Mouse (Mus musculus) myocyte (in vitro differentiated cells): ENCODE results near the gene Cldn10. TPM values are rescaled to one million over a fixed set of nuclear protein-coding genes. Genes with fewer than 3 reads are reported as not detected.
A peak's percentile ranks its signal among the peaks of the same experiment; 100 is the strongest.
"Not testable (repeated sequence)": the region's sequence is repeated elsewhere in the genome, so short reads cannot be mapped to it uniquely, and the experiment has no call there.

ENCODE experiments used
- H3K27me3 ChIP-seq: one replicate; pipeline ENCODE4 v1.6.1; 2011; ENCODE audit not compliant: control insufficient read depth, insufficient read depth, insufficient read length
- H3K36me3 ChIP-seq: one replicate; pipeline ENCODE4 v1.6.1; 2011; ENCODE audit not compliant: control insufficient read depth, insufficient read depth
- H3K4me2 ChIP-seq: one replicate; pipeline ENCODE4 v1.6.1; 2011; ENCODE audit warnings: low read depth, control low read depth
- H3K4me3 ChIP-seq: one replicate; pipeline ENCODE4 v1.5.1; 2011; ENCODE audit warnings: mild to moderate bottlenecking, control low read depth, moderate library complexity
- H3K79me2 ChIP-seq: one replicate; pipeline ENCODE4 v1.6.1; 2011; ENCODE audit not compliant: control insufficient read depth, insufficient read depth
- H3ac ChIP-seq: one replicate; pipeline ENCODE4 v1.6.1; 2011; ENCODE audit not compliant: control insufficient read depth, insufficient read length
- CEBPB ChIP-seq: IDR thresholded peaks from 2 replicates; pipeline ENCODE4 v1.6.1; 2011; ENCODE audit warnings: mild to moderate bottlenecking, moderate library complexity; ENCODE audit not compliant: poor library complexity, insufficient read depth, severe bottlenecking
- E2F4 ChIP-seq: IDR thresholded peaks from one replicate; pipeline ENCODE4 v1.6.1; 2011; ENCODE audit warnings: mild to moderate bottlenecking, control low read depth, moderate library complexity; ENCODE audit not compliant: insufficient read depth
- MAX ChIP-seq: IDR thresholded peaks from one replicate; pipeline ENCODE4 v1.6.1; 2011; ENCODE audit warnings: low read depth, mild to moderate bottlenecking, control low read depth
- MYOD1 ChIP-seq, 3 experiments: IDR thresholded peaks; one replicate each; pipeline ENCODE4 v1.6.1; 2011; ENCODE audit warnings: control low read depth in 2 of 3, low read depth in 2 of 3, mild to moderate bottlenecking in 2 of 3, moderate library complexity in 1 of 3; ENCODE audit not compliant: insufficient read length in 2 of 3, control insufficient read depth in 1 of 3
- MYOG ChIP-seq, 3 experiments: IDR thresholded peaks; one replicate each; pipeline ENCODE4 v1.6.1; 2011; ENCODE audit warnings: control low read depth in 2 of 3, low read depth in 2 of 3, mild to moderate bottlenecking in 2 of 3; ENCODE audit not compliant: insufficient read length in 2 of 3, control insufficient read depth in 1 of 3, insufficient read depth in 1 of 3
- POLR2A ChIP-seq: IDR thresholded peaks from one replicate; pipeline ENCODE4 v1.6.1; 2011; ENCODE audit warnings: low read depth, mild to moderate bottlenecking, control low read depth, moderate library complexity; ENCODE audit not compliant: insufficient read length
- POLR2AphosphoS2 ChIP-seq: IDR thresholded peaks from one replicate; pipeline ENCODE4 v1.6.1; 2011; ENCODE audit warnings: low read depth, control low read depth; ENCODE audit not compliant: insufficient read length
- REST ChIP-seq: IDR thresholded peaks from one replicate; pipeline ENCODE4 v1.6.1; 2011; ENCODE audit warnings: mild to moderate bottlenecking, control low read depth, moderate library complexity; ENCODE audit not compliant: insufficient read depth, insufficient read length
- SRF ChIP-seq: IDR thresholded peaks from one replicate; pipeline ENCODE4 v1.6.1; 2011; ENCODE audit warnings: low read depth; ENCODE audit not compliant: control insufficient read depth, insufficient read length
- TCF12 ChIP-seq: IDR thresholded peaks from one replicate; pipeline ENCODE4 v1.6.1; 2011; ENCODE audit warnings: mild to moderate bottlenecking, control low read depth; ENCODE audit not compliant: poor library complexity, insufficient read depth, severe bottlenecking
- TCF3 ChIP-seq: IDR thresholded peaks from one replicate; pipeline ENCODE4 v1.6.1; 2011; ENCODE audit warnings: low read depth, control low read depth; ENCODE audit not compliant: insufficient read length
- USF1 ChIP-seq: IDR thresholded peaks from one replicate; pipeline ENCODE4 v1.6.1; 2011; ENCODE audit warnings: low read depth, mild to moderate bottlenecking, control low read depth, moderate library complexity
- polyA plus RNA-seq: library from polyadenylated mRNA; unstranded; fragments of >200 nt; fragmentation: generic; extraction: Trizol; gene quantifications from one replicate; pipeline ENCODE4 v1.2.1, GENCODE M21; 2012; ENCODE audit warnings: missing spikeins

Gene Cldn10
- polyA plus RNA-seq, 1 experiment = not detected

DNA sequence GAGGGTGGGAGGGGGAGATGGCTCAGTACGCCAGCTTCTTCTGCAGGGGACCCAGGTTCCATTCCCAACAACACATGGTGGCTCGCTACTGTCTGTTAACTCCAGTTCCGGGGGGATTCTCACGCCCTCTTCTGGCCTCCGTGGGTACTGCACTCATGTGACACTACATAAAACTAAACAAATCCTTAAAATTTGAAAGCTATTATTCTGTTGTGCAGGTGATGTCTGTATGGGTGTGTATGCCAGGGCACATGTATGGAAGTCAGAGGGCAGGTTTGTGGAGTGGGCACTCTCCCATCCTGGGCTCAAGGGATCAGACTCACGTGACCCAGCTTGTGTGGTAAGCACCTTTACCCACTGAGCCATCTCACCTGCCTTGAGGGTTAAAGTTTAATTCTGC is 16.6 kb downstream of the Cldn10 start:
- no peaks in the 10 kb centered on the region for H3K79me2 ChIP-seq
- no peak for TF ChIP-seq E2F4
- H3K4me2 ChIP-seq = no peak overlapping the region
- no peak overlapping the region for H3K4me3 ChIP-seq
- H3K27me3 ChIP-seq = no peaks in the 10 kb centered on the region
- no peaks in the 10 kb centered on the region for H3K36me3 ChIP-seq
- no peak overlapping the region for H3ac ChIP-seq

DNA sequence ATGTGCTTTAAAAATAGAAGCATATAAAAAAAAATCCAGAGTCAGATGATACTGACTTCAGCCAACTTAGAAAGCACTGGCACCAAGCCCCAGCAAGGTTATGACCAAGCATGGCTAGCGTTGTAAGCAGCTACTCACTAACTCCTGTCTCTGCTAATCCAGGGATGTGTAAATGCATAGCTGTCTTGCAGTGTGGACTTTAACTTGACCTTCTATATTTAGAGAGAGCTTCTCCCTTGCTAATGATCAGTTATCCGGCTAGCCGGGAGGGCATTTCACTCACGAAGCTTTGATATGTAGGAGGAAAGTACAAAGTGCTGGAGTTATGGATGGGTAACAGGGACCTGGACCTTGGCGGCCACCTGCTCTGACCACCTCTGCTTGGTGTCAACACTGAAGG is 19.9 kb downstream of the Cldn10 start:
- H3K79me2 ChIP-seq = no peaks in the 10 kb centered on the region
- H3K4me3 ChIP-seq = no peak overlapping the region
- no peak for TF ChIP-seq MYOD1 (IDR thresholded peaks at IDR 0.05; ENCODE audit: control insufficient read depth in 1 of 3, insufficient read length in 2 of 3, low read depth in 2 of 3)
- TF ChIP-seq MYOG (IDR thresholded peaks at IDR 0.05; ENCODE audit: control insufficient read depth in 1 of 3, insufficient read depth in 1 of 3, insufficient read length in 2 of 3, low read depth in 2 of 3) = no peak
- no peak for TF ChIP-seq POLR2AphosphoS2
- H3ac ChIP-seq = no peak overlapping the region
- H3K36me3 ChIP-seq = no peaks in the 10 kb centered on the region
- no peak overlapping the region for H3K4me2 ChIP-seq
- H3K27me3 ChIP-seq = no peaks in the 10 kb centered on the region

DNA sequence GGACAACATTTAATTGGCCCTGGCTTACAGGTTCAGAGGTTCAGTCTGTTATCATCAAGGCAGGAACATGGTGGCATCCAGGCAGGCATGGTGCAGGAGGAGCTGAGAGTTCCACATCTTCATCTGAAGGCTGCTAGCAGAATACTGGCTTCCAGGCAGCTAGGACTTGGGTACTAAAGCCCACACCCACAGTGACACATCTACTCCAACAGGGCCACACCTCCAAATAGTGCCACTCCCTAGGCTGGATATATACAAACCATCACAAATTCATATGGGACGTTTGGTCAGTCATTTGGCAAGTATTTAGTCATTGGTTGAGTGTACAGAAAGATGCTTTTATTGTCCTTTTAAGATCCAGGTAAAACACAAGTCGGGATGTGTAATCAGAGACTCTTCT is 20.5 kb downstream of the Cldn10 start:
- not testable (repeated sequence) for H3K36me3 ChIP-seq, H3K27me3 ChIP-seq, H3K4me2 ChIP-seq, H3K79me2 ChIP-seq, H3ac ChIP-seq, H3K4me3 ChIP-seq

DNA sequence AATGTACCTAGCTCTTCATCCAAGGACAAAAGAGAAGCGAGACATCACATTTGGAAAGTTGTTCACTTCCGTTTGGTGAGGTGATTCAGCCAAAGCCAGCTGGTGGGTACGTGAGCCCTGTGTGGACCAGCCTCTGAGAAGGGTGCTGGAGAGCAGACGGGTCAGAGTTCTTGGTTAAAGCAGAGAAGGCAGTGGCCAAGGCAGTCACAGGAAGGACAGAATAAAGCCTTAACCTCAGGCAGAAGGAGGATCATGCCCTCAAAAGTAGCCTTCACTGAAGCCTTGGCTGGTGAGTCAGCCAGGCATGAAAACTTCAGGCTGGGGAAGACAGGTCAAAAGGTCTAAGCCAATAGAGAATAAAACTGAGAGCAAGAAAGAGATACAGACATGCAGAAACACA is 22.0 kb downstream of the Cldn10 start:
- H3K4me2 ChIP-seq = no peak overlapping the region
- TF ChIP-seq MAX (no peak), POLR2AphosphoS2 (no peak), CEBPB (no peak), REST (no peak), MYOD1 (IDR thresholded peaks at IDR 0.05; ENCODE audit: control insufficient read depth in 1 of 3, insufficient read length in 2 of 3, low read depth in 2 of 3) (no peak), USF1 (no peak), E2F4 (no peak), POLR2A (no peak), SRF (no peak), MYOG (IDR thresholded peaks at IDR 0.05; ENCODE audit: control insufficient read depth in 1 of 3, insufficient read depth in 1 of 3, insufficient read length in 2 of 3, low read depth in 2 of 3) (no peak), TCF3 (no peak)

DNA sequence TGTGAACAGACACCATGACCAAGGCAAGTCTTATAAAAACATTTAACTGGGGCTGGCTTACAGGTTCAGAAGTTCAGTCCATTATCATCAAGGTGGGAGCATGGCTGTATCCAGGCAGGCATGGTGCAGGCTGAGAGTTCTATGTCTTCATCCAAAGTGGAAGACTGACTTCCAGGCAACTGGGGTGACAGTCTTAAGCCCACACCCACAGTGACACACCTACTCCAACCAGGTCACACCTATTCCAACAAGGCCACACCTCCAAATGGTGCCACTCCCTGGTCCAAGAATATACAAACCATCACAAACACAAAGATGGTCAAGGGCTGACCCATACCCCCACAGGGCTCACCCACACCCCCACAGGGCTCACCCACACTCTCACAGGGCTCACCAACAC is 23.5 kb downstream of the Cldn10 start:
- H3K4me3 ChIP-seq, H3ac ChIP-seq, H3K79me2 ChIP-seq, H3K27me3 ChIP-seq, H3K4me2 ChIP-seq, H3K36me3 ChIP-seq: not testable (repeated sequence)

More for the DNA sequence above, 22.0 kb downstream of the Cldn10 start:
- Histone ChIP-seq H3K27me3 (no peaks in the 10 kb centered on the region), H3K4me3 (no peak overlapping the region), H3K36me3 (no peaks in the 10 kb centered on the region), H3ac (no peak overlapping the region), H3K79me2 (no peaks in the 10 kb centered on the region)

DNA sequence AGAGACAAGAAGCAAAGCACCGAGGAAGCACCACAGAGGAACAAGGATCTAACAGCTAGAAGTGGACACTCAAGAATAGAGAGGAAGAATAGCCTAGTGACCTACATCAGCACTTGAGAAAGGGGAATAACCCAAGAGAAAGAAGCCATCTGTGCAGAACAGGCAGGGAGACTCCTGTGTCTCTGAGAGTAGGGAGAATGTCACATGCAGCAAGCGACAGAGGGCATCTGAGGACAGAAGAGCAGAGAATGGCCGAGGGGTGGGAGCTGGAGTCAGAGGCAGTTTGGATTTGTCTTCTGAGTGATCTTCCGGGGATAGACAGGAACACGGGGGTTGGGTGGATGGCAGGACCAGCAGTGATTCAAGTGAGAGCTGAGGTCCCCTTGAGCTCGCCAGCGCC is 25.4 kb downstream of the Cldn10 start:
- Histone ChIP-seq H3K4me2 (no peak overlapping the region), H3ac (no peak overlapping the region), H3K27me3 (no peaks in the 10 kb centered on the region), H3K4me3 (no peak overlapping the region), H3K36me3 (no peaks in the 10 kb centered on the region), H3K79me2 (no peaks in the 10 kb centered on the region)
- TF ChIP-seq USF1 (no peak), TCF12 (no peak), REST (no peak), POLR2A (no peak), TCF3 (no peak)

GRCm38 (mm10) chr14:118816503-118816902 is 28.8 kb downstream of the Cldn10 start:
- H3K4me2 ChIP-seq = peak overlapping the region; percentile 57

More at GRCm38 (mm10) chr14:118816503-118816902, 28.8 kb downstream of the Cldn10 start:
- Histone ChIP-seq H3K36me3 (no peaks in the 10 kb centered on the region), H3K79me2 (no peaks in the 10 kb centered on the region), H3K27me3 (no peaks in the 10 kb centered on the region), H3K4me3 (no peak overlapping the region), H3ac (no peak overlapping the region)
- no peak for TF ChIP-seq MYOG (IDR thresholded peaks at IDR 0.05; ENCODE audit: control insufficient read depth in 1 of 3, insufficient read depth in 1 of 3, insufficient read length in 2 of 3, low read depth in 2 of 3)
- TF ChIP-seq POLR2AphosphoS2 = no peak
- TF ChIP-seq MAX = no peak
